In the genomic region with DNA sequence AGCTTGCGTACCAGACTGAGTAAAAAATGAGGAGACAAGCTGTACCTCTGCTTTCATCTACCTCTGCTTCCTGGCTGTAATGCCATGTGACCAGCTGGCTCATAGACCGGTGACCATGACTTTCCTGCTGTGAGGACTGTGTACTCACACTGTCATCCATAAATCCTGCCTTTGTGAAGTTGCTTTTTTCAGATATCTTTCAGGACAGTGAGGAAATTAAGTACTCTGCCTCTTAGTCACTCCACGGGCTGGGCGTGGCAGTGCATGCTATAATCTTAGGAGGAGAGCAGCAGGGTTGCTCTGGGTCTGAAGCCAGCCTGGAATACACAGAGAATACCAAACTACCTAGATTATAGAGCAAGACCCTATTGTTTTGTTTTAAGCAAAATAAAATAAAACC, we compare ENCODE assay signal across 33 mouse cellular contexts. TPM values are rescaled to one million over a fixed set of nuclear protein-coding genes. Genes with fewer than 3 reads are reported as not detected.
DNase-seq lines count a peak whose midpoint lies in the region; ATAC-seq lines count a peak whose summit lies in the region.
"Had no signal": no experiment of that assay in that cellular context is flagged by ENCODE, and none has a peak within 500 bp of the region (broad histone marks: within the 10 kb centered on the region; RNA-seq: fewer than 3 reads in every experiment).

No protein-coding gene starts in this region.

- ATAC-seq in megakaryocyte-erythroid progenitor cell, adult 5-6 weeks (replicated peaks; ENCODE audit: low FRiP score, low TSS enrichment, poor library complexity, severe bottlenecking), result 0 out of 2 replicates have a peak, but pooled peaks have one; percentile 54
- ATAC-seq: forebrain, embryonic 13.5 days had no signal

- peak; percentile 61 for DNase-seq in heart, adult 11 months
- DNase-seq in heart, adult 9 months (ENCODE audit: low spot score in 2 of 2), result no peak
- peak; percentile 88 for DNase-seq in adrenal gland, adult 2 months
- peak; percentile 84 for DNase-seq in adrenal gland, postnatal 36 days
- no peak for DNase-seq in lung, postnatal 25 days (ENCODE audit: low spot score)
- no peak for DNase-seq in thymus, postnatal 0 days (ENCODE audit: low spot score)
- no peak for DNase-seq in retina, postnatal 1 day
- DNase-seq: cerebellum, adult 2 months; cerebellum, postnatal 36 days; gastrocnemius, postnatal 10 days; heart, postnatal 36 days; kidney, adult 18-20 months; kidney, postnatal 36 days; layer of hippocampus, adult 9-11 months; lung, postnatal 4 days had no signal

RNA-seq across cellular contexts. Expression of a gene that starts 14.3 kb away (rescaled TPM):
- 100 to 1,000 TPM; 188 to 194 TPM for total RNA-seq in adrenal gland, adult 2 months (2021)
- 84.6 and 132 TPM in 2 replicates for polyA plus RNA-seq in adrenal gland, adult 2 months (2012; rRNA removed)
- 100 to 1,000 TPM; 201 to 219 TPM for total RNA-seq in adrenal gland, postnatal 36 days (2021)
- 67.7 and 78.9 TPM in 2 replicates for total RNA-seq in megakaryocyte-erythroid progenitor cell, adult 5-6 weeks (2014; fragmentation: Nextera tagmentation)
- total RNA-seq in megakaryocyte-erythroid progenitor cell, adult 5-6 weeks (2017), result 131 and 161 TPM in 2 replicates
- 114 and 125 TPM in 2 replicates for polyA plus RNA-seq in thymus, postnatal 0 days (2015; fragmentation: Nextera tagmentation; extraction: Ambion mirVana)

RNA-seq across cellular contexts. Expression of a gene that starts 57.6 kb away (rescaled TPM):
- not detected for total RNA-seq in adrenal gland, adult 2 months (2021)
- polyA plus RNA-seq in adrenal gland, adult 2 months (2012; rRNA removed), result not detected in 2 replicates
- total RNA-seq in adrenal gland, postnatal 36 days (2021), result not detected
- total RNA-seq in megakaryocyte-erythroid progenitor cell, adult 5-6 weeks (2014; fragmentation: Nextera tagmentation), result not detected in 2 replicates
- not detected in 2 replicates for total RNA-seq in megakaryocyte-erythroid progenitor cell, adult 5-6 weeks (2017)
- polyA plus RNA-seq in thymus, postnatal 0 days (2015; fragmentation: Nextera tagmentation; extraction: Ambion mirVana), result 0.38 and 0.90 TPM in 2 replicates
- total RNA-seq: adrenal gland, postnatal 4 days; gastrocnemius, postnatal 10 days; heart, postnatal 36 days; left cerebral cortex, postnatal 14 days; MEL; midbrain, postnatal 0 days had no signal
- polyA plus RNA-seq: cerebellum, adult 2 months; embryonic facial prominence, embryonic 11.5 days; forebrain, embryonic 13.5 days; heart, embryonic 10.5 days; heart, embryonic 16.5 days; hindbrain, embryonic 13.5 days; kidney, embryonic 16.5 days; limb, embryonic 12.5 days; liver, adult 2 months; liver, embryonic 16.5 days; lung, embryonic 16.5 days; midbrain, embryonic 11.5 days; midbrain, postnatal 0 days; neural tube, embryonic 13.5 days; testis, adult 2 months had no signal

Comparison
In these comparisons a context has a peak if more than half of its experiments do, and no peak if none do; other contexts are left out.
1. DNase-seq: peak in heart, adult 11 months (single experiment), adrenal gland, adult 2 months (single experiment) and adrenal gland, postnatal 36 days (2 of 2); none in heart, adult 9 months (0 of 2), lung, postnatal 25 days (single experiment), thymus, postnatal 0 days (single experiment) and retina, postnatal 1 day (single experiment).